Mouse (Mus musculus) stomach, postnatal 0 days (tissue): ENCODE data around the gene Nod1. TPM values are rescaled to one million over a fixed set of nuclear protein-coding genes. Genes with fewer than 3 reads are reported as not detected.

Experiments used
- ATAC-seq: fragments of 200-750 bp; cut with Nextera tagmentation; 2 replicates; pipeline ENCODE4 v1.8.0; 2017; ENCODE audit not compliant: low FRiP score, low TSS enrichment
- DNase-seq: peaks from one replicate; pipeline ENCODE4 v3.0.0-alpha.2; 2016; ENCODE audit warnings: low spot score
- H3K27ac ChIP-seq: fragments of 300-500 bp; sonication (generic); replicated peaks from 2 replicates; pipeline ENCODE4 v1.5.1; 2014; ENCODE audit warnings: mild to moderate bottlenecking, control low read depth
- H3K27me3 ChIP-seq: fragments of 300-500 bp; sonication (generic); 2 replicates; pipeline ENCODE4 v1.6.1; 2014; ENCODE audit warnings: low read length; ENCODE audit not compliant: control insufficient read depth, insufficient read depth
- H3K36me3 ChIP-seq: fragments of 300-500 bp; sonication (generic); 2 replicates; pipeline ENCODE4 v1.6.1; 2014; ENCODE audit warnings: low read length, mixed read lengths; ENCODE audit not compliant: control insufficient read depth, insufficient read depth
- H3K4me1 ChIP-seq: fragments of 300-500 bp; sonication (generic); replicated peaks from 2 replicates; pipeline ENCODE4 v1.6.1; 2014; ENCODE audit warnings: antibody characterized with exemption; ENCODE audit not compliant: control insufficient read depth, insufficient read depth
- H3K4me2 ChIP-seq: fragments of 300-500 bp; sonication (generic); replicated peaks from 2 replicates; pipeline ENCODE4 v1.6.1; 2014; ENCODE audit warnings: low read depth, mild to moderate bottlenecking, control low read depth, moderate library complexity
- H3K4me3 ChIP-seq: fragments of 300-500 bp; sonication (generic); 2 replicates; pipeline ENCODE4 v1.5.1; 2014; ENCODE audit warnings: low read depth, low read length, control low read depth
- H3K9ac ChIP-seq: fragments of 300-500 bp; sonication (generic); 2 replicates; pipeline ENCODE4 v1.6.1; 2014; ENCODE audit warnings: mild to moderate bottlenecking, low read length, control low read depth, mixed read lengths
- H3K9me3 ChIP-seq: fragments of 300-500 bp; sonication (generic); 2 replicates; pipeline ENCODE4 v1.6.1; 2016; ENCODE audit warnings: low read length; ENCODE audit not compliant: control insufficient read depth
- CTCF ChIP-seq: IDR thresholded peaks from 2 replicates; pipeline ENCODE4 v1.5.1; 2016; ENCODE audit warnings: antibody characterized with exemption, low read depth, mild to moderate bottlenecking, moderate library complexity
- EP300 ChIP-seq: optimal IDR thresholded peaks from 2 replicates; pipeline ENCODE3; 2016; ENCODE audit warnings: antibody characterized with exemption
- WGBS: fragments of 180-500 bp; shearing (Covaris S2); extraction: QIAGEN DNeasy Blood & Tissue Kit; methylation state at CpG from one replicate; pipeline ENCODE4 v1.1.7; 2014; 5-methylcytosine and 5-hydroxymethylcytosine counted together
- polyA plus RNA-seq: library from polyadenylated mRNA; unstranded; fragments of >200 nt; fragmentation: Nextera tagmentation; extraction: Ambion mirVana; gene quantifications from 2 replicates; pipeline ENCODE4 v1.2.1, GENCODE M21; 2015

The Nod1 gene
- polyA plus RNA-seq, 1 experiment from 2014 or later: 4.9 TPM

- H3K4me2 ChIP-seq: no peak overlapping the region
Measured at GRCm38 (mm10) chr6:54877651-54878050, 94.8 kb downstream of the Nod1 start.

DNA sequence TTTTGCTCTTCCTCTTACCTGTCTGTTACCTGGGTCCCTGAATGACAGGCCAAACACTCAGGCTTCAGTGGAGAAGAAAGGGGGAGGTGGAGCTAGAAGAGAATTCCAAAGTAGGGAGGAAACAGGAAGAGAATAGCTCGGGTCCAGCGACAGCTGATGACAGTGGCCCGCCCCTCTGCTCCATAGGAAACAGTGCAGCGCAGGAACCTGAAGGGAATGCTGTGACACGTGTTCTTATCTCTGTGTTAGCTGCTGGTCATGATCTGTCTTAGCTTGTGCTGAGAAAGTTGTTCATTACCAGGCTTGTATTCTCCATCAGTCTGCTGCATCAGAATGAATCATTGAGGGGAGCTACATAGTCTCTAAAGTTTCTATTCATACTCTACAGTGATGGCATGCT, 95.6 kb downstream of the Nod1 start:
- no peak for TF ChIP-seq CTCF
- no peak for TF ChIP-seq EP300
- Histone ChIP-seq H3K9ac (no peak overlapping the region), H3K27ac (no peak overlapping the region), H3K4me1 (no peaks in the 10 kb centered on the region), H3K4me2 (no peak overlapping the region), H3K36me3 (no peaks in the 10 kb centered on the region), H3K4me3 (no peak overlapping the region), H3K9me3 (no peaks in the 10 kb centered on the region), H3K27me3 (no peaks in the 10 kb centered on the region)
- 45% methylated on average over 5 of the region's 5 CpGs for WGBS
- peak; percentile 64; the same call in 1 of the 2 replicates for ATAC-seq
- DNase-seq: no peak

More at GRCm38 (mm10) chr6:54877651-54878050, 94.8 kb downstream of the Nod1 start:
- Histone ChIP-seq H3K36me3 (no peaks in the 10 kb centered on the region), H3K27ac (no peak overlapping the region), H3K9ac (no peak overlapping the region), H3K9me3 (no peaks in the 10 kb centered on the region), H3K4me3 (no peak overlapping the region), H3K4me1 (no peaks in the 10 kb centered on the region), H3K27me3 (no peaks in the 10 kb centered on the region)
- DNase-seq: no peak
- no peak for TF ChIP-seq CTCF
- no peak for TF ChIP-seq EP300
- ATAC-seq: no peak
- WGBS: 85% methylated on average over 3 of the region's 3 CpGs

Other genes starting within 250 kb of the Nod1 start
- gene Znrf2, start 155.7 kb downstream of the Nod1 start, polyA plus RNA-seq: 4.5 and 5.2 TPM in 2 replicates
- gene Ggct, start 20.3 kb upstream of the Nod1 start, polyA plus RNA-seq: 9.0 and 9.3 TPM in 2 replicates
- 103 TPM in 2 replicates for gene Gars, start 65.4 kb upstream of the Nod1 start, polyA plus RNA-seq
- 0.12 and 0.23 TPM in 2 replicates for gene Crhr2, start 160.4 kb upstream of the Nod1 start, polyA plus RNA-seq
- gene Inmt, start 202.4 kb upstream of the Nod1 start, polyA plus RNA-seq: 0.17 and 0.19 TPM in 2 replicates
- gene Mindy4, start 230.8 kb upstream of the Nod1 start, polyA plus RNA-seq: 2.4 and 2.9 TPM in 2 replicates